ENCODE assay signal across 8 mouse cellular contexts in genomic region chr19:56723331-56724125, GRCm38 (mm10). TPM values are rescaled to one million over a fixed set of nuclear protein-coding genes. Genes with fewer than 3 reads are reported as not detected.
A peak's percentile ranks its signal among the peaks of the same experiment; 100 is the strongest.
DNase-seq lines count a peak whose midpoint lies in the region; ATAC-seq lines count a peak whose summit lies in the region.

No protein-coding gene starts in this region.

- peaks cover 44% of the 10 kb centered on the region for H3K4me1 ChIP-seq in forebrain, embryonic 16.5 days (replicated peaks; ENCODE audit: control insufficient read depth, insufficient read depth, low read length)
- peaks cover 40% of the 10 kb centered on the region for H3K4me1 ChIP-seq in hindbrain, embryonic 15.5 days (replicated peaks)
- peaks cover 11% of the 10 kb centered on the region for H3K4me1 ChIP-seq in liver, embryonic 13.5 days (replicated peaks)

- peaks cover 39% of the 10 kb centered on the region for H3K27me3 ChIP-seq in forebrain, embryonic 16.5 days (replicated peaks; ENCODE audit: control insufficient read depth, insufficient read depth, low read length)
- peaks cover 56% of the 10 kb centered on the region for H3K27me3 ChIP-seq in hindbrain, embryonic 15.5 days
- peaks cover 92% of the 10 kb centered on the region for H3K27me3 ChIP-seq in liver, embryonic 13.5 days

- H3K27ac ChIP-seq in forebrain, embryonic 16.5 days (ENCODE audit: low read length): no peak overlapping the region
- H3K27ac ChIP-seq in hindbrain, embryonic 15.5 days (replicated peaks): no peak overlapping the region
- H3K27ac ChIP-seq in liver, embryonic 13.5 days: no peak overlapping the region

- peak overlapping the region; percentile 69 for H3K9ac ChIP-seq in forebrain, embryonic 16.5 days (replicated peaks; ENCODE audit: low read depth, low read length)
- H3K9ac ChIP-seq in hindbrain, embryonic 15.5 days: peak overlapping the region; percentile 55
- H3K9ac ChIP-seq in liver, embryonic 13.5 days: no peak overlapping the region

- H3K4me2 ChIP-seq in forebrain, embryonic 16.5 days (ENCODE audit: low read length): peak overlapping the region; percentile 65
- H3K4me2 ChIP-seq in hindbrain, embryonic 15.5 days: peak overlapping the region; percentile 83
- peak overlapping the region; percentile 65 for H3K4me2 ChIP-seq in liver, embryonic 13.5 days

- 1% methylated on average over 63 of the region's 71 CpGs for WGBS in forebrain, embryonic 16.5 days
- WGBS in hindbrain, embryonic 15.5 days: under 1% methylated on average over 69 of the region's 71 CpGs
- WGBS in liver, embryonic 13.5 days (ENCODE audit: insufficient replicate concordance): 1% methylated on average over 68 of the region's 71 CpGs

- peak overlapping the region; percentile 62 for H3K4me3 ChIP-seq in forebrain, embryonic 16.5 days (replicated peaks; ENCODE audit: low read length)
- H3K4me3 ChIP-seq in hindbrain, embryonic 15.5 days: peak overlapping the region; percentile 59
- H3K4me3 ChIP-seq in liver, embryonic 13.5 days (replicated peaks): peak overlapping the region; percentile 51

- DNase-seq in CD4-positive, CD25-positive, alpha-beta regulatory T cell, adult 2 months (ENCODE audit: low read depth, low spot score): peak; percentile 40
- peak; percentile 73 for DNase-seq in adrenal gland, adult 2 months
- DNase-seq in liver, embryonic 13.5 days: no peak
- DNase-seq in naive thymus-derived CD4-positive, alpha-beta T cell, adult 2 months (ENCODE audit: low read depth): peak; percentile 30
- DNase-seq in urinary bladder, postnatal 25 days (ENCODE audit: low spot score): peak; percentile 58

- H3K36me3 ChIP-seq in forebrain, embryonic 16.5 days (ENCODE audit: control insufficient read depth, insufficient read depth): no peaks in the 10 kb centered on the region
- no peaks in the 10 kb centered on the region for H3K36me3 ChIP-seq in hindbrain, embryonic 15.5 days
- no peaks in the 10 kb centered on the region for H3K36me3 ChIP-seq in liver, embryonic 13.5 days

- ATAC-seq in CD4-positive, CD25-positive, alpha-beta regulatory T cell, adult 4 months: no peak
- no peak for ATAC-seq in forebrain, embryonic 16.5 days
- ATAC-seq in hindbrain, embryonic 15.5 days (ENCODE audit: low FRiP score, low read depth): 0 out of 2 replicates have a peak, but pooled peaks have one; percentile 2
- ATAC-seq in liver, embryonic 13.5 days (ENCODE audit: low read depth): 0 out of 2 replicates have a peak, but pooled peaks have one; percentile 38

- no peaks in the 10 kb centered on the region for H3K9me3 ChIP-seq in forebrain, embryonic 16.5 days (ENCODE audit: control insufficient read depth, low read length)
- no peaks in the 10 kb centered on the region for H3K9me3 ChIP-seq in hindbrain, embryonic 15.5 days
- H3K9me3 ChIP-seq in liver, embryonic 13.5 days (replicated peaks): no peaks in the 10 kb centered on the region

RNA-seq across cellular contexts. Expression of gene Adrb1, which starts 1.5 kb away (rescaled TPM):
- not detected for polyA plus RNA-seq in CD4-positive, CD25-positive, alpha-beta regulatory T cell, adult 4 months (2017; shearing (Covaris generic))
- total RNA-seq in adrenal gland, adult 2 months (2021): 1 to 10 TPM; 2.1 to 7.5 TPM
- 9.5 and 13.9 TPM in 2 replicates for polyA plus RNA-seq in adrenal gland, adult 2 months (2012; rRNA removed)
- 1.4 and 2.2 TPM in 2 replicates for polyA plus RNA-seq in forebrain, embryonic 16.5 days (2015; fragmentation: Nextera tagmentation; extraction: Ambion mirVana)
- polyA plus RNA-seq in hindbrain, embryonic 15.5 days (2015; fragmentation: Nextera tagmentation; extraction: Ambion mirVana): 0.93 and 1.1 TPM in 2 replicates
- 0.09 and 0.13 TPM in 2 replicates for polyA plus RNA-seq in liver, embryonic 13.5 days (2015; fragmentation: Nextera tagmentation; extraction: Ambion mirVana)

Comparison
In these comparisons a context has a peak if more than half of its experiments do, and no peak if none do; other contexts are left out.
1. ATAC-seq: peak in hindbrain, embryonic 15.5 days (single experiment) and liver, embryonic 13.5 days (single experiment); none in CD4-positive, CD25-positive, alpha-beta regulatory T cell, adult 4 months (single experiment) and forebrain, embryonic 16.5 days (single experiment).
2. Peak in every context shown above with its lines, with median percentiles within 50 percentile points of each other: H3K4me2 ChIP-seq and H3K4me3 ChIP-seq.